10 mouse cellular contexts compared by ENCODE assay signal in genomic region chrX:140983206-140983960, GRCm38 (mm10). TPM values are rescaled to one million over a fixed set of nuclear protein-coding genes. Genes with fewer than 3 reads are reported as not detected.
DNase-seq lines count a peak whose midpoint lies in the region; ATAC-seq and TF ChIP-seq lines count a peak whose summit lies in the region.
"Had no signal": no experiment of that assay in that cellular context is flagged by ENCODE, and none has a peak within 500 bp of the region (broad histone marks: within the 10 kb centered on the region; RNA-seq: fewer than 3 reads in every experiment).

No protein-coding gene starts in this region.

- intact Hi-C loops in heart, postnatal 14 days (cut with DNase I), result no loop called here

- no peak overlapping the region for H3K9ac ChIP-seq in heart, embryonic 16.5 days (ENCODE audit: low read length)
- H3K9ac ChIP-seq in liver, embryonic 15.5 days, result no peak overlapping the region

- TF ChIP-seq CTCF in layer of hippocampus, adult 2 months (conservative IDR thresholded peaks at IDR 0.05), result no peak

- H3K36me3 ChIP-seq in heart, embryonic 16.5 days (ENCODE audit: control insufficient read depth, insufficient read depth), result no peaks in the 10 kb centered on the region
- no peaks in the 10 kb centered on the region for H3K36me3 ChIP-seq in liver, embryonic 15.5 days (replicated peaks)
- H3K36me3 ChIP-seq: G1E had no signal

- WGBS in heart, embryonic 16.5 days, result 38% methylated on average over 6 of the region's 6 CpGs
- WGBS in liver, embryonic 15.5 days (ENCODE audit: insufficient replicate concordance), result 28% methylated on average over 6 of the region's 6 CpGs

- H3K9me3 ChIP-seq in heart, embryonic 16.5 days (replicated peaks; ENCODE audit: control insufficient read depth, low read length), result no peaks in the 10 kb centered on the region
- no peaks in the 10 kb centered on the region for H3K9me3 ChIP-seq in liver, embryonic 15.5 days (replicated peaks)
- H3K9me3 ChIP-seq: G1E had no signal

- H3K27ac ChIP-seq in heart, embryonic 16.5 days (ENCODE audit: low read length), result 0 out of 2 replicates have a peak overlapping the region, but pooled peaks have one; percentile 30
- no peak overlapping the region for H3K27ac ChIP-seq in liver, embryonic 15.5 days (replicated peaks)
- no peak overlapping the region; the same call in 1 of the 2 replicates for H3K27ac ChIP-seq in layer of hippocampus, adult 2 months
- H3K27ac ChIP-seq: macrophage had no signal

- H3K4me2 ChIP-seq in heart, embryonic 16.5 days (ENCODE audit: low read depth, low read length), result no peak overlapping the region
- no peak overlapping the region for H3K4me2 ChIP-seq in liver, embryonic 15.5 days

- H3K27me3 ChIP-seq in heart, embryonic 16.5 days (ENCODE audit: control insufficient read depth, insufficient read depth, low read length), result peaks cover 11% of the 10 kb centered on the region
- H3K27me3 ChIP-seq in liver, embryonic 15.5 days, result peaks cover 5% of the 10 kb centered on the region

- DNase-seq in heart, postnatal 14 days, result no peak
- DNase-seq in Muller cell, postnatal 12 days (ENCODE audit: inconsistent ontology term), result peak; percentile 66
- no peak for DNase-seq in layer of hippocampus, adult 2 months (ENCODE audit: low spot score in 2 of 2)
- DNase-seq: cerebellum, postnatal 36 days had no signal

- no peaks in the 10 kb centered on the region; the same call in 1 of the 2 replicates for H3K4me1 ChIP-seq in heart, embryonic 16.5 days (ENCODE audit: control insufficient read depth, insufficient read depth, low read length)
- H3K4me1 ChIP-seq in liver, embryonic 15.5 days (replicated peaks), result 0 out of 2 replicates have a peak, but pooled peaks cover 5% of the 10 kb centered on the region

- no peak overlapping the region for H3K4me3 ChIP-seq in heart, embryonic 16.5 days (ENCODE audit: low read length)
- H3K4me3 ChIP-seq in liver, embryonic 15.5 days (replicated peaks), result no peak overlapping the region
- no peak overlapping the region for H3K4me3 ChIP-seq in layer of hippocampus, adult 2 months

- no peak for ATAC-seq in heart, embryonic 16.5 days (replicated peaks; ENCODE audit: extremely low read depth, insufficient read depth, low FRiP score)
- 0 out of 2 replicates have a peak, but pooled peaks have one; percentile 36 for ATAC-seq in erythroblast, adult 5-6 weeks (replicated peaks; ENCODE audit: low FRiP score, poor library complexity, severe bottlenecking)
- 0 out of 2 replicates have a peak, but pooled peaks have one; percentile 18 for ATAC-seq in liver, embryonic 15.5 days (ENCODE audit: insufficient read depth)
- ATAC-seq in megakaryocyte, adult 5-6 weeks (ENCODE audit: poor library complexity, severe bottlenecking), result no peak

RNA-seq across cellular contexts. Expression of gene Atg4a, which starts 26.7 kb away (rescaled TPM):
- polyA plus RNA-seq in heart, embryonic 16.5 days (2015; fragmentation: Nextera tagmentation; extraction: Ambion mirVana), result 13.4 and 14.7 TPM in 2 replicates
- total RNA-seq in heart, postnatal 14 days (2021), result 10 to 100 TPM; 10.8 to 12.8 TPM
- total RNA-seq in erythroblast, adult 5-6 weeks (2015; ENCODE audit: low replicate concordance), result 280 and 324 TPM in 2 replicates
- total RNA-seq in erythroblast, adult 5-6 weeks (2017; ENCODE audit: low replicate concordance), result 428 and 538 TPM in 2 replicates
- polyA plus RNA-seq in liver, embryonic 15.5 days (2015; fragmentation: Nextera tagmentation; extraction: Ambion mirVana), result 26.0 and 27.1 TPM in 2 replicates
- total RNA-seq in layer of hippocampus, adult 2 months (2021), result 10 to 100 TPM in 1 of 2 experiments, 1 to 10 TPM in 1; 8.5 to 13.1 TPM
- total RNA-seq in megakaryocyte, adult 5-6 weeks (2015), result 14.6 and 18.9 TPM in 2 replicates
- 26.4 and 29.2 TPM in 2 replicates for total RNA-seq in megakaryocyte, adult 5-6 weeks (2017)

RNA-seq across cellular contexts. Expression of gene Psmd10, which starts 26.9 kb away (rescaled TPM):
- polyA plus RNA-seq in heart, embryonic 16.5 days (2015; fragmentation: Nextera tagmentation; extraction: Ambion mirVana), result 38.2 and 41.8 TPM in 2 replicates
- total RNA-seq in heart, postnatal 14 days (2021), result 10 to 100 TPM; 13.5 to 13.6 TPM
- 13.6 and 19.4 TPM in 2 replicates for total RNA-seq in erythroblast, adult 5-6 weeks (2015; ENCODE audit: low replicate concordance)
- total RNA-seq in erythroblast, adult 5-6 weeks (2017; ENCODE audit: low replicate concordance), result 13.2 and 17.1 TPM in 2 replicates
- 37.0 and 37.5 TPM in 2 replicates for polyA plus RNA-seq in liver, embryonic 15.5 days (2015; fragmentation: Nextera tagmentation; extraction: Ambion mirVana)
- total RNA-seq in layer of hippocampus, adult 2 months (2021), result 10 to 100 TPM; 19.5 to 22.3 TPM
- total RNA-seq in megakaryocyte, adult 5-6 weeks (2015), result 25.9 and 28.7 TPM in 2 replicates
- 37.1 and 47.0 TPM in 2 replicates for total RNA-seq in megakaryocyte, adult 5-6 weeks (2017)

Comparison
In these comparisons a context has a peak if more than half of its experiments do, and no peak if none do; other contexts are left out.
1. ATAC-seq: peak in erythroblast, adult 5-6 weeks (single experiment) and liver, embryonic 15.5 days (single experiment); none in heart, embryonic 16.5 days (single experiment) and megakaryocyte, adult 5-6 weeks (single experiment).
2. RNA of gene Atg4a, which starts 26.7 kb away (total RNA-seq): 280 to 538 TPM in erythroblast, adult 5-6 weeks; 14.6 to 29.2 TPM in megakaryocyte, adult 5-6 weeks, 8.5 to 13.1 TPM in layer of hippocampus, adult 2 months and 10.8 to 12.8 TPM in heart, postnatal 14 days; every median in the first group is over 4 times any median in the second.